Mouse (Mus musculus): Measurements from ENCODE around the gene Oxtr. TPM values are rescaled to one million over a fixed set of nuclear protein-coding genes. Genes with fewer than 3 reads are reported as not detected.

Oxtr gene
- polyA plus RNA-seq, 1 experiment from 2014 or later: 0.42 TPM

GRCm38 (mm10) chr6:112498716-112499115, 9.0 kb upstream of the Oxtr start:
- H3K4me3 ChIP-seq: no peak overlapping the region
- peaks cover 20% of the 10 kb centered on the region for H3K4me1 ChIP-seq
- no peak for ATAC-seq (ENCODE audit: low FRiP score, low read depth)
- H3K9me3 ChIP-seq: no peaks in the 10 kb centered on the region
- H3K27me3 ChIP-seq: no peaks in the 10 kb centered on the region
- H3K27ac ChIP-seq: no peak overlapping the region
- no peak overlapping the region for H3K4me2 ChIP-seq (replicated peaks)
- 85% methylated on average over 3 of the region's 3 CpGs for WGBS
- H3K9ac ChIP-seq: no peak overlapping the region
- H3K36me3 ChIP-seq: no peaks in the 10 kb centered on the region

DNA sequence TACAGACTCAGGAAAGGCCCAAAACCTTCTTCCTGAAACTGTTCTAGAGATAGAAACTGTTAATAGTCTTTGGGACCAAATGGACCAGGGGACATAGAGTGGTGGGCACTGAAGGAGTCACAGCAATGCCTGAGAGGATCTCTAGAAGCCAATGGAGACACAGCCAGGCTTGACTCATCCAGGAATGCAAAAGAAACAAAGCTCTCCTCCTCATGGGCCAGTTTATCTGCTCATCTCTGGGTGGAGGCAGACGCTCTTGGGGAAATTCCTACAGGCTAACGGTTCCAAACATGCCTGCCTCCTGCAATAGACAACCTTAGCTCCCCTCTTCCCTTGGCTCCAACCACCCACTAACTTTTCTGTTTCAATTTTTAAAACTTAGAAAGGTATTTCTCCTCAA, 7.7 kb upstream of the Oxtr start:
- no peak for ATAC-seq (ENCODE audit: low FRiP score, low read depth)
- 76% methylated on average over 2 of the region's 2 CpGs for WGBS
- H3K9me3 ChIP-seq: no peaks in the 10 kb centered on the region
- H3K36me3 ChIP-seq: no peaks in the 10 kb centered on the region
- peaks cover 20% of the 10 kb centered on the region for H3K4me1 ChIP-seq
- no peak overlapping the region for H3K27ac ChIP-seq
- no peak overlapping the region for H3K4me3 ChIP-seq
- H3K9ac ChIP-seq: no peak overlapping the region
- H3K4me2 ChIP-seq (replicated peaks): no peak overlapping the region
- peaks cover 7% of the 10 kb centered on the region; the same call in 1 of the 2 replicates for H3K27me3 ChIP-seq

DNA sequence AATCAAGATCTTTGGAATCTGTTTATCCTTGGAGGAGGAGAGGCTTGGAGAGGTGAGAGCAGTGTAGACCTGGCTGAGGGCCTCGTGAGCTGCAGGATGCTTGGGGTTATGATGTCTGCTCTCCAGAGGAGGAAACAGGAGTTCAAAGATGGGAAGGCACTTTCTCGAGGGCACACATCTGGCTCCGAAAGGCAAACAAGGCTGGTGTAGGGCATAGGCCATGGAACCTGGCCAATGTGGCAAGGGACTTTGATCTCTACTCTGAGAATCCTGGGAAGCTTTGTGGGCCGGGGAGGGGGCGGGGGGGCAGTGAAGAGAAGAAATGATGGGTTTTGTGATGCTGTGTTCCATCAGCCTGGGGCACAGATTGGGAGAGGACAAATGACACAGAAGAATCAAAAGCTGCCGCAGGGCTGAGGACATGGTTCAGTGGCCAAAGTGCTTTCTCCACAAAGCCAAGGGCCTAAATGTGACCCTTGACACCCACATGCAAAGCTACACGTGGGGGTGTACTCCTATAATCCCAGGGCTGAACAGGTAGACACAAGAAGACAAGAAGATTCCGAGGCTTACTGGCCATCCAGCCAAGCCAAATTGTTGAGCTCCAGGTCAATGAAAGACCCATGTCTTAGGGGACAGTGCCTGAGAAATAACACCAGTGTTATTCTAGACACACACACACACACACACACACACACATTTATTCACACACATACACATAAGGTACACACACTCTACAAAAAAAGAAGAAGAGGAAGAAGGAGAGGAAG, 6.7 kb upstream of the Oxtr start:
- 77% methylated on average over 8 of the region's 8 CpGs for WGBS
- no peaks in the 10 kb centered on the region for H3K36me3 ChIP-seq
- no peak overlapping the region for H3K9ac ChIP-seq
- H3K27ac ChIP-seq: no peak overlapping the region
- no peak overlapping the region for H3K4me3 ChIP-seq
- peaks cover 20% of the 10 kb centered on the region for H3K4me1 ChIP-seq
- no peak for ATAC-seq (ENCODE audit: low FRiP score, low read depth)
- peaks cover 17% of the 10 kb centered on the region for H3K27me3 ChIP-seq
- no peak overlapping the region for H3K4me2 ChIP-seq (replicated peaks)
- no peaks in the 10 kb centered on the region for H3K9me3 ChIP-seq

- H3K9ac ChIP-seq: no peak overlapping the region
- no peak overlapping the region for H3K4me3 ChIP-seq
- H3K4me2 ChIP-seq (replicated peaks): no peak overlapping the region
- H3K4me1 ChIP-seq: peaks cover 27% of the 10 kb centered on the region
- peaks cover 24% of the 10 kb centered on the region for H3K27me3 ChIP-seq
- H3K9me3 ChIP-seq: no peaks in the 10 kb centered on the region
- WGBS: 14% methylated on average over 4 of the region's 4 CpGs
- no peaks in the 10 kb centered on the region for H3K36me3 ChIP-seq
- no peak for ATAC-seq (ENCODE audit: low FRiP score, low read depth)
- H3K27ac ChIP-seq: no peak overlapping the region
Measured at GRCm38 (mm10) chr6:112495219-112495618, 5.5 kb upstream of the Oxtr start.

GRCm38 (mm10) chr6:112494620-112495081, 4.9 kb upstream of the Oxtr start:
- no peak overlapping the region for H3K4me2 ChIP-seq (replicated peaks)
- H3K4me3 ChIP-seq: no peak overlapping the region
- peaks cover 29% of the 10 kb centered on the region for H3K27me3 ChIP-seq
- H3K36me3 ChIP-seq: no peaks in the 10 kb centered on the region
- no peaks in the 10 kb centered on the region for H3K9me3 ChIP-seq
- peaks cover 32% of the 10 kb centered on the region for H3K4me1 ChIP-seq
- no peak for ATAC-seq (ENCODE audit: low FRiP score, low read depth)
- 48% methylated on average over 10 of the region's 10 CpGs for WGBS
- H3K9ac ChIP-seq: 0 out of 2 replicates have a peak overlapping the region, but pooled peaks have one; percentile 25
- H3K27ac ChIP-seq: no peak overlapping the region; the same call in 1 of the 2 replicates

- Histone ChIP-seq H3K9ac (no peak overlapping the region), H3K4me2 (replicated peaks) (no peak overlapping the region), H3K36me3 (no peaks in the 10 kb centered on the region), H3K27me3 (peaks cover 42% of the 10 kb centered on the region), H3K9me3 (no peaks in the 10 kb centered on the region), H3K27ac (no peak overlapping the region), H3K4me3 (no peak overlapping the region), H3K4me1 (peaks cover 42% of the 10 kb centered on the region)
- no peak for ATAC-seq (ENCODE audit: low FRiP score, low read depth)
- 86% methylated on average over 9 of the region's 9 CpGs for WGBS
Measured at GRCm38 (mm10) chr6:112493371-112493770, 3.6 kb upstream of the Oxtr start.

GRCm38 (mm10) chr6:112492656-112493055, 2.9 kb upstream of the Oxtr start:
- no peaks in the 10 kb centered on the region for H3K36me3 ChIP-seq
- H3K27ac ChIP-seq: no peak overlapping the region
- ATAC-seq (ENCODE audit: low FRiP score, low read depth): no peak
- no peak overlapping the region for H3K4me3 ChIP-seq
- no peak overlapping the region for H3K9ac ChIP-seq
- peaks cover 49% of the 10 kb centered on the region for H3K27me3 ChIP-seq
- H3K4me2 ChIP-seq (replicated peaks): no peak overlapping the region
- peaks cover 42% of the 10 kb centered on the region for H3K4me1 ChIP-seq
- H3K9me3 ChIP-seq: no peaks in the 10 kb centered on the region
- WGBS: 81% methylated on average over 6 of the region's 6 CpGs

GRCm38 (mm10) chr6:112491521-112491920, 1.8 kb upstream of the Oxtr start:
- no peak overlapping the region for H3K4me3 ChIP-seq
- no peaks in the 10 kb centered on the region for H3K36me3 ChIP-seq
- WGBS: 74% methylated on average over 8 of the region's 8 CpGs
- H3K4me2 ChIP-seq (replicated peaks): no peak overlapping the region
- H3K27me3 ChIP-seq: peaks cover 60% of the 10 kb centered on the region
- peaks cover 42% of the 10 kb centered on the region for H3K4me1 ChIP-seq
- no peak overlapping the region for H3K27ac ChIP-seq
- no peak for ATAC-seq (ENCODE audit: low FRiP score, low read depth)
- no peaks in the 10 kb centered on the region for H3K9me3 ChIP-seq
- no peak overlapping the region for H3K9ac ChIP-seq

DNA sequence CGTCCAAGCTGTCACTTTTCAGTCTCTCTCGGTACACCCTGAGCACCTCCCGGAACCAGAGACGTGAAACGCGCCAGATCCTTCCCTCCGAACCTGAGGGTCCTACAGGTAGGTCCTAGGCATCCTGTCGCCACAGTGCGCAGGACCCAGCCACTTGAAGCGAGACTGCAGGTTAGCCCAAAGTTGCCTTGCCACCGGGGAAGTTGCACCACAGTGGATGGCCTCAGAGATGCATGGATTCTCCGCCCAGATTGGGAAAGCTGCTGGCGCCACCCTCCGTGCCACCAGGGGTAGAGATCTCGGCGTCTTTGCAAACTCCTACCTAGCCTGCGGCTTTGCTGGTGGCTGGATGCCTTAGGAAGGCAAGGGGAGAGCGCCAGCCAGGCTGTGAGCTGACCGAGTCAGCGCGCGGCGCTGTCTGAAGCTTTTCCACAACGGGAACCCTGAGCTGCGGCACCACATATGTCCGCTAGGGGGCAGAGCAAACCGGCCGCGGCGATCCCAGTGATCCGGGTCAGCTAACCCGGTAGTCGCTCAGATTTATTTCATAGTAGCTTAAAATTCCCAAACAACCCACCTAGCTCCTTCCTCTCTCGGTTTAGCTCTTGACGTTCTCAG, 991 bp upstream of the Oxtr start:
- ATAC-seq (ENCODE audit: low FRiP score, low read depth): peak; percentile 42; the same call in 1 of the 2 replicates
- Histone ChIP-seq H3K27ac (no peak overlapping the region), H3K4me3 (peak overlapping the region; percentile 43), H3K4me1 (peaks cover 36% of the 10 kb centered on the region), H3K9ac (peak overlapping the region; percentile 59), H3K9me3 (no peaks in the 10 kb centered on the region), H3K27me3 (peaks cover 68% of the 10 kb centered on the region), H3K36me3 (no peaks in the 10 kb centered on the region), H3K4me2 (replicated peaks) (peak overlapping the region; percentile 74)
- 1% methylated on average over 35 of the region's 35 CpGs for WGBS

GRCm38 (mm10) chr6:112489181-112489909, 398 bp downstream of the Oxtr start:
- H3K36me3 ChIP-seq: no peaks in the 10 kb centered on the region
- whole genome bisulfite sequencing: 5% methylated on average over 62 of the region's 72 CpGs
- H3K27me3 ChIP-seq: peaks cover 80% of the 10 kb centered on the region
- no peak overlapping the region for H3K27ac ChIP-seq
- peak overlapping the region; percentile 74 for H3K4me2 ChIP-seq (replicated peaks)
- ATAC-seq (ENCODE audit: low FRiP score, low read depth): peak; percentile 25; the same call in 1 of the 2 replicates
- no peaks in the 10 kb centered on the region for H3K9me3 ChIP-seq
- H3K9ac ChIP-seq: peak overlapping the region; percentile 35; the same call in 1 of the 2 replicates
- H3K4me3 ChIP-seq: peak overlapping the region; percentile 43
- peaks cover 22% of the 10 kb centered on the region for H3K4me1 ChIP-seq

DNA sequence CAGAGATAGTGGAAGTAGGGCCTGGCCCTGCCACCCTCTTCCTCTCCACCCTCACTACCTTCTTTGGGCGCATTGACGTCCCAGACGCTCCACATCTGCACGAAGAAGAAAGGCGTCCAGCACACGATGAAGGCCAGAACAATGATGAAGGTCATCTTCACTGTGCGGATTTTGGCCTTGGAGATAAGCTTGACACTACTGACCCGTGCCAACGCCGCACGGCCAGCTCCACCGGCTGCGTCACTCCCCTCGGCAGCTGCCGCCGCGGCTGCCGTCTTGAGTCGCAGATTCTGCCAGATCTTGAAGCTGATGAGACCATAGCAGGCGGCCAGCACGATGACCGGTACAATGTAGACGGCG, 942 bp downstream of the Oxtr start:
- peak overlapping the region; percentile 35; the same call in 1 of the 2 replicates for H3K9ac ChIP-seq
- H3K4me3 ChIP-seq: peak overlapping the region; percentile 43
- no peaks in the 10 kb centered on the region for H3K36me3 ChIP-seq
- peak overlapping the region; percentile 74 for H3K4me2 ChIP-seq (replicated peaks)
- H3K27me3 ChIP-seq: peaks cover 80% of the 10 kb centered on the region
- WGBS: 38% methylated on average over 24 of the region's 24 CpGs
- ATAC-seq (ENCODE audit: low FRiP score, low read depth): no peak
- no peaks in the 10 kb centered on the region for H3K9me3 ChIP-seq
- H3K4me1 ChIP-seq: peaks cover 26% of the 10 kb centered on the region
- no peak overlapping the region for H3K27ac ChIP-seq

DNA sequence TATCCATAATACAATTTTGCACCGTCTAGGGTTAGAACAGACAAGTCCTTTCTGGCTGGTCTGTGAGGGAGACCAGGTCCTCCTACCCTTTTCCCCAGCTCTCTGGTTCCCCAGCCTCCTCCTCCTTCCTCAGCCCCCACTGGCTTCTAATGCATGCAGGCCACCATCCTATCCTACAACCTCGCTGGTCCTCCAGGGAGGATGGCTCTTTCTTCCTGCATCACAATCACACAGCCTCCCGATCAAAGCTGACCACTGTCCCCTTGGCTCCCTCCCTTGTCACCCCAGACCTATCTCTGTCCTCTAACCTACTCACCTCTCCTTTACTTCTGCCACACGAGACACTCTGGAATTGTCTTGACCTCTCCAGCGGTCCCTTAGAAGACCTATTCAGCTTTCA, 1.8 kb downstream of the Oxtr start:
- Histone ChIP-seq H3K27me3 (peaks cover 85% of the 10 kb centered on the region), H3K36me3 (no peaks in the 10 kb centered on the region), H3K4me2 (replicated peaks) (no peak overlapping the region), H3K9me3 (no peaks in the 10 kb centered on the region), H3K9ac (no peak overlapping the region), H3K27ac (no peak overlapping the region), H3K4me3 (no peak overlapping the region), H3K4me1 (peaks cover 28% of the 10 kb centered on the region)
- WGBS: 80% methylated on average over 5 of the region's 5 CpGs
- ATAC-seq (ENCODE audit: low FRiP score, low read depth): no peak

Measured in limb, embryonic 13.5 days (tissue).